Mouse (Mus musculus): ENCODE results near the gene Ccz1. TPM values are rescaled to one million over a fixed set of nuclear protein-coding genes. Genes with fewer than 3 reads are reported as not detected.

The Ccz1 gene
- polyA plus RNA-seq, 1 experiment from 2014 or later = 110 TPM

- peaks cover 90% of the 10 kb centered on the region for H3K36me3 ChIP-seq (replicated peaks)
- H3K4me3 ChIP-seq (replicated peaks) = no peak overlapping the region
- H3K27me3 ChIP-seq = no peaks in the 10 kb centered on the region
- H3K9ac ChIP-seq = no peak overlapping the region
- ATAC-seq (ENCODE audit: low FRiP score) = no peak
- H3K27ac ChIP-seq = no peak overlapping the region
- no peaks in the 10 kb centered on the region for H3K9me3 ChIP-seq
- H3K4me1 ChIP-seq = no peaks in the 10 kb centered on the region
- no peak overlapping the region for H3K4me2 ChIP-seq
- WGBS = 83% methylated on average over 4 of the region's 4 CpGs
Measured at GRCm38 (mm10) chr5:143989046-143989445, 25.6 kb downstream of the Ccz1 start.

DNA sequence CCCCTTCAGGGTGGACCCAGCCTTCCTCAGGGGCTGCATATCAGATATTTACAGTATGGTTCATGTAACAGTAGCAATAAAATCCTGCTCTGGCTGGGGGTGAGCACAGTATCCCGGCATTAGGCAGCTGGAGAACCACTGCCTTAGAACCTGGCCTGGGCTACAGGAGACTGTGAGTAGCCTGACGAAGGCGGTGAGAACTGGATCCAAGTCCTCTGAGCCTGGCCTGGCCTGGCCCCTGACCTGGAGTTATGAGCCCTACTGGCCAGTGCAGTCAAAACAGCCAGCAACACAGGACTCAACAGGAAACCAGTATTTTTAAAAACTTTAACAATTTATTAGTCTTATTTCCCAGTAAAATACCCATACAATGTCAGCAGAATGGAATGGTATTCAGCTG is 27.1 kb downstream of the Ccz1 start:
- WGBS = 92% methylated on average over 3 of the region's 3 CpGs
- no peaks in the 10 kb centered on the region for H3K9me3 ChIP-seq
- H3K27ac ChIP-seq = no peak overlapping the region
- no peak overlapping the region for H3K9ac ChIP-seq
- H3K4me3 ChIP-seq (replicated peaks) = no peak overlapping the region
- no peak for ATAC-seq (ENCODE audit: low FRiP score)
- H3K27me3 ChIP-seq = no peaks in the 10 kb centered on the region
- peaks cover 81% of the 10 kb centered on the region for H3K36me3 ChIP-seq (replicated peaks)
- no peak overlapping the region for H3K4me2 ChIP-seq
- H3K4me1 ChIP-seq = no peaks in the 10 kb centered on the region

GRCm38 (mm10) chr5:143985381-143985780 is 29.3 kb downstream of the Ccz1 start:
- Histone ChIP-seq H3K4me1 (peaks cover 7% of the 10 kb centered on the region), H3K36me3 (replicated peaks) (peaks cover 59% of the 10 kb centered on the region)
- 94% methylated on average over 7 of the region's 7 CpGs for WGBS

DNA sequence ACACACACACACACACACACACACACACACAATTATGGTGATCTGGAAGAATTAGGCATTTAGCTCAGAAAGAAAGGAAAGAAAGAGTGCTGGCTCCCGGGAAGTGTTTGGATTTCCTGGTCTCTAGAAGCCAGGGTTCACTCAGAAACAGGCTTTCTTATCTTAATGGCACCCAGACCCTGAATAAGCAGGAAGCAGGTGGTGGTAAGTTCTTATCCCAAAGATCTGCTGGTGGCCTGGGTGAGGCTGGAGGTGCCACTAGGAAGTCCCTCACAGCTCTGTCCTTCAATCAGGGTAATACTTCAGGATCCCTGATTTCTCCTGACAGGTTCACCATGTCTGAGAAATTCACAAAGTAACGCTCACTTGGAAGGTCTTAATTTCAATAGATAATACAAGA is 32.3 kb downstream of the Ccz1 start:
- no peak overlapping the region for H3K4me3 ChIP-seq (replicated peaks)
- no peak overlapping the region for H3K27ac ChIP-seq
- H3K9me3 ChIP-seq = no peaks in the 10 kb centered on the region
- H3K4me2 ChIP-seq = no peak overlapping the region
- peaks cover 7% of the 10 kb centered on the region for H3K4me1 ChIP-seq
- H3K27me3 ChIP-seq = no peaks in the 10 kb centered on the region
- peaks cover 29% of the 10 kb centered on the region for H3K36me3 ChIP-seq (replicated peaks)
- ATAC-seq (ENCODE audit: low FRiP score) = no peak
- no peak overlapping the region for H3K9ac ChIP-seq
- 87% methylated on average over 2 of the region's 2 CpGs for WGBS

More at GRCm38 (mm10) chr5:143985381-143985780, 29.3 kb downstream of the Ccz1 start:
- Histone ChIP-seq H3K9ac (no peak overlapping the region), H3K4me2 (no peak overlapping the region), H3K27me3 (no peaks in the 10 kb centered on the region), H3K4me3 (replicated peaks) (no peak overlapping the region), H3K27ac (no peak overlapping the region), H3K9me3 (no peaks in the 10 kb centered on the region)
- ATAC-seq (ENCODE audit: low FRiP score) = no peak

DNA sequence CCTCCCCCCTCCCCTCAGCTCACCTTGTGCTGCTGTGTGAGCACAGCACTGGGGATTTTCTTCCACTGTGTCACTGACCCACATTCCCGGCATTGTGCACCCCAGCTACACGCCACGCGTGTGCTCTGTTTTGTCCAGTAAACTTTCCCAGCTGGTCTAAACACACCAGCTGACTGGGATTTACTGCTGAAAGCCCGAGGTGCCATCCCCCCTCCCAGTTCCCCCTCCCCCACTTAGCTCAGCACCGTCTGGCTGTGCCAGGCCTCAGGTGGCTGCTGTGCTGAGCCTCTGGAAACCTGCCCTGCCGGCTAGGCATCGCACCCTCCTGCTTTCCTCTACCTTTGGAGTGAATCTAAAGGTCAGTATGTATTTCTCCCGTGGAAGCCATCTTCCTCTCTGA is 33.8 kb downstream of the Ccz1 start:
- H3K4me3 ChIP-seq (replicated peaks) = no peak overlapping the region
- no peak overlapping the region for H3K9ac ChIP-seq
- no peaks in the 10 kb centered on the region for H3K27me3 ChIP-seq
- H3K4me1 ChIP-seq = peaks cover 7% of the 10 kb centered on the region
- no peaks in the 10 kb centered on the region for H3K9me3 ChIP-seq
- H3K27ac ChIP-seq = no peak overlapping the region
- 17% methylated on average over 9 of the region's 9 CpGs for WGBS
- H3K36me3 ChIP-seq (replicated peaks) = peaks cover 14% of the 10 kb centered on the region
- ATAC-seq (ENCODE audit: low FRiP score) = no peak
- H3K4me2 ChIP-seq = no peak overlapping the region

GRCm38 (mm10) chr5:143976726-143977431 is 37.8 kb downstream of the Ccz1 start:
- Histone ChIP-seq H3K9me3 (no peaks in the 10 kb centered on the region), H3K36me3 (replicated peaks) (no peaks in the 10 kb centered on the region), H3K27ac (no peak overlapping the region), H3K4me2 (no peak overlapping the region), H3K27me3 (no peaks in the 10 kb centered on the region), H3K9ac (no peak overlapping the region), H3K4me1 (peaks cover 7% of the 10 kb centered on the region), H3K4me3 (replicated peaks) (no peak overlapping the region)
- no peak for ATAC-seq (ENCODE audit: low FRiP score)
- WGBS = 86% methylated on average over 16 of the region's 16 CpGs

GRCm38 (mm10) chr5:143976232-143976631 is 38.4 kb downstream of the Ccz1 start:
- no peaks in the 10 kb centered on the region for H3K9me3 ChIP-seq
- WGBS = 91% methylated on average over 11 of the region's 11 CpGs
- ATAC-seq (ENCODE audit: low FRiP score) = no peak

GRCm38 (mm10) chr5:143975631-143975933 is 39.1 kb downstream of the Ccz1 start:
- no peak overlapping the region for H3K4me2 ChIP-seq
- no peak; the same call in 1 of the 2 replicates for ATAC-seq (ENCODE audit: low FRiP score)
- no peaks in the 10 kb centered on the region for H3K27me3 ChIP-seq
- 62% methylated on average over 2 of the region's 2 CpGs for WGBS
- no peaks in the 10 kb centered on the region for H3K4me1 ChIP-seq
- no peak overlapping the region for H3K27ac ChIP-seq
- no peak overlapping the region for H3K9ac ChIP-seq
- H3K4me3 ChIP-seq (replicated peaks) = no peak overlapping the region
- H3K36me3 ChIP-seq (replicated peaks) = no peaks in the 10 kb centered on the region
- H3K9me3 ChIP-seq = no peaks in the 10 kb centered on the region

More at GRCm38 (mm10) chr5:143976232-143976631, 38.4 kb downstream of the Ccz1 start:
- H3K4me2 ChIP-seq = no peak overlapping the region
- H3K9ac ChIP-seq = 0 out of 2 replicates have a peak overlapping the region, but pooled peaks have one; percentile 12
- H3K36me3 ChIP-seq (replicated peaks) = no peaks in the 10 kb centered on the region
- no peaks in the 10 kb centered on the region for H3K27me3 ChIP-seq
- H3K27ac ChIP-seq = no peak overlapping the region
- peaks cover 6% of the 10 kb centered on the region for H3K4me1 ChIP-seq
- H3K4me3 ChIP-seq (replicated peaks) = no peak overlapping the region

- WGBS = 50% methylated on average over 4 of the region's 4 CpGs
- H3K9me3 ChIP-seq = no peaks in the 10 kb centered on the region
- no peak overlapping the region for H3K4me2 ChIP-seq
- H3K9ac ChIP-seq = no peak overlapping the region
- ATAC-seq (ENCODE audit: low FRiP score) = peak; percentile 51; the same call in 1 of the 2 replicates
- H3K36me3 ChIP-seq (replicated peaks) = no peaks in the 10 kb centered on the region
- no peak overlapping the region for H3K27ac ChIP-seq
- H3K27me3 ChIP-seq = no peaks in the 10 kb centered on the region
- H3K4me1 ChIP-seq = no peaks in the 10 kb centered on the region
- H3K4me3 ChIP-seq (replicated peaks) = no peak overlapping the region
Measured at GRCm38 (mm10) chr5:143974931-143975630, 39.6 kb downstream of the Ccz1 start.

- ATAC-seq (ENCODE audit: low FRiP score) = no peak
- Histone ChIP-seq H3K9ac (no peak overlapping the region), H3K27ac (no peak overlapping the region), H3K27me3 (no peaks in the 10 kb centered on the region), H3K36me3 (replicated peaks) (no peaks in the 10 kb centered on the region), H3K9me3 (no peaks in the 10 kb centered on the region), H3K4me1 (no peaks in the 10 kb centered on the region), H3K4me3 (replicated peaks) (no peak overlapping the region), H3K4me2 (no peak overlapping the region)
- 82% methylated on average over 3 of the region's 3 CpGs for WGBS
Measured at GRCm38 (mm10) chr5:143972628-143973027, 42.0 kb downstream of the Ccz1 start.

- Histone ChIP-seq H3K4me2 (no peak overlapping the region), H3K27me3 (no peaks in the 10 kb centered on the region), H3K4me1 (no peaks in the 10 kb centered on the region), H3K4me3 (replicated peaks) (no peak overlapping the region), H3K27ac (no peak overlapping the region), H3K9ac (no peak overlapping the region), H3K9me3 (no peaks in the 10 kb centered on the region), H3K36me3 (replicated peaks) (no peaks in the 10 kb centered on the region)
- WGBS = 90% methylated on average over 12 of the region's 12 CpGs
- ATAC-seq (ENCODE audit: low FRiP score) = no peak
Measured at GRCm38 (mm10) chr5:143966671-143967070, 48.0 kb downstream of the Ccz1 start.

- Histone ChIP-seq H3K27me3 (no peaks in the 10 kb centered on the region), H3K9ac (no peak overlapping the region), H3K27ac (no peak overlapping the region), H3K9me3 (no peaks in the 10 kb centered on the region), H3K36me3 (replicated peaks) (no peaks in the 10 kb centered on the region), H3K4me1 (no peaks in the 10 kb centered on the region), H3K4me3 (replicated peaks) (no peak overlapping the region), H3K4me2 (no peak overlapping the region)
- 90% methylated on average over 12 of the region's 12 CpGs for WGBS
- no peak for ATAC-seq (ENCODE audit: low FRiP score)
Measured at GRCm38 (mm10) chr5:143965586-143966345, 48.9 kb downstream of the Ccz1 start.

Measured in forebrain, embryonic 12.5 days (tissue).